Mouse (Mus musculus) gastrocnemius, adult 18-20 months (tissue): Measurements from ENCODE around the gene Psmg3. TPM values are rescaled to one million over a fixed set of nuclear protein-coding genes. Genes with fewer than 3 reads are reported as not detected.

Source experiments
- DNase-seq: peaks from one replicate; pipeline ENCODE4 v3.0.0; 2021; ENCODE audit warnings: low spot score
- total RNA-seq, 2 experiments: library from RNA; stranded (reverse); gene quantifications; 2 replicates each; pipeline ENCODE4 v1.2.3; 2021

Psmg3 gene
- total RNA-seq, 2 experiments from 2014 or later, result 7.8 to 10.6 TPM

GRCm38 (mm10) chr5:139794938-139795337 lies 31.7 kb downstream of the Psmg3 start:
- peak; percentile 69 for DNase-seq

DNA sequence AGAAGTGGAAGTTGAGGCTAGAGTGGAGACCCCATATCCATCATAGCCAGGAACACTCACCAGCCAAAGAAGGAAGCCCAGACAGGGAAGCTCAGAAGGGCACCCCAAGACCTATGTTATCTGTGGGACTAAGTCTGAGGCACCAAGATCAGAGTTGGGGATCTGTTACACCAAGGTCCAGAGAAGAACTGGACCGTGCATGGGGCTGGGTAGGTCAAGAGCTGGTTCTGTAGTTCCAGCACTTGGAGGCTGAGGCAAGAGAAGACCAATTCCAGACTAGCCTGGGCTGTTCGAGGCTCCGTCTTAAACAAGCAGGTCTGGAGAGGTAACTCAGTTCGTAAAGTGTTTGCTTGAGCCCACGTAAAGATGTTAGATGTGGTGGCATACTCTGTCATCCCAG lies 32.5 kb downstream of the Psmg3 start:
- DNase-seq, result no peak

DNA sequence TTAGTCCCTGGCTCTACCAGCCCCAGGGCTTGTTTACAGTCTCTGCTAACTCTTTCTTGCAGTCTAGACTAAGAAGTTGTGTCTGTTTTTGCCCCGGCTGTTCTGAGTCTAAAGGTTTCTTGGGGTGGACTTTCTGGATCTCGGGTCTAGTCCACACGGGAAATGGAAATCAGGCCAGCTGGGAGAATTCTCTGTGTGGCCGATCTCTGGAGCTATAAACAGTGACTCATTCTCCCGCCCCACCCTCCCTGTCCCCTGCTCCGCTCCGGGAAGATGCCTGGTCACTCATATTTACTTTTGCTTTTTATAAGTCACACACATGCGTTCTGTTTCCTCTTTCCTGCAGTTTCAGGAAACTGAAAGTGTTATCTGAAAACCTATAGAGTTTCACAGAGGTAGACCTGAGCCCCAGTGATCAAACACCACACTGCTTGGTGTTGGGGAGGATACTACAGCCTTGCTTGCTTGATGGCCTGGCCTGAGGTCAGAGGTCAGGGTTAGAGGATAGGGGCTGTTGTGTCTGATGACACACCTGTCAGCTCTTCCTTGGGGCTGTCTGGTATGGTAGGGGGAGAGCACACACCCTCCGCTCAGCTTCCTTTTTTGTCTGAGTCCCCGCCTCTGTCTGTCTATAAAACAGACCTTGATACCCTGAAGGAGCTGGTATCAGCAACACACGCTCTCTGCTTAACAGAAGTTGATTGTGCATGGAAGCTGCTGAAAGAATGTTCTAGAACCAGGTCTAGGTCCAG lies 33.2 kb downstream of the Psmg3 start:
- peak; percentile 69 for DNase-seq

GRCm38 (mm10) chr5:139792966-139793337 lies 33.7 kb downstream of the Psmg3 start:
- DNase-seq, result peak; percentile 24

- peak; percentile 14 for DNase-seq
These were observed 34.4 kb downstream of the Psmg3 start for GRCm38 (mm10) chr5:139792159-139792775.

DNA sequence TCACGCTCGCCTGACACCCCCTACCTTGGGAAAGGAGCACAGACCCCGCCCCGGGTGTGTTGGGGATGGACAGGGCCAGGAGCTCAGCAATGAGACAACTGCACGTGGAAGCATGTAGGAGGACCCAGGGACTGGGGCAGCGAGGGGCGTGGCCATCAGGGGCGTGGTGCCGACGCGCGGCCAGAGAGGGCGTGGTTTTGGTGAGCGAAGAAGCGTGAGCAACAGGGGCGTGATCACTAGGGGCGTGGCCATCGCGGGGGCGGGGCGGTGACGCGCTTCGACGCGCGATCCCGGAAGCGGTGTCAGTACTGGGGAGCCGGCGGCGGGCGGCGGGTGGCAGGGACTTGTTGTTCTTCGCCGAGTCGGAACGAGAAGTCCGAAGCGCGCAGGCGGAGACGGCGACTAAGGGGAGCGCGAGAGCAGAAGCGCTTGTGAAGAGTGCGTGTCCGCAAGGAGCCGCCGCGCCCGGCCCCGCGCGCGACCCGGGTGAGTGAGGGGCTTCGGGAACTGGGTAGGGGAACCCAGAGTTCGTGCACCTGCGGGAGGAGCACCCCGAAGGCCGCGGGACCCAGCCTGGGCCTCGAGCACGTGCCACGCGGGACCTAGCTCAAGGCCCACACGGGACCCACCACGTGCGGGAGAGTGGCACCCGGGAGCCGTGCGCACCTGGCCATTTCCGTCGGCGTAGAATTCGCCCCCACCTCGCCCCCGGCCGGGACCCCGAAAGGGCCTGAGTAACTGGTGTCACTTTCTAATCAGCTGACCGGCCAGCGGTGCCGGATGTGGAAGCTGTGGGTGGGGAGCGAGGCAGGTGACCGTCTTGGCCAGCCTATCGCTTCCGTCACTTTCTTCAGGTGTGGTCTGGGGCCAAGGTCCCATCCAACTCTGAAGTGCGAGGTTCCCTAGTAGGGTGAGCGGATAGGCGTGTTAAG lies 35.2 kb downstream of the Psmg3 start, which contains the start of gene Mafk:
TSS of gene Mafk (plus strand) at position 287 of the 932 bp plus-strand sequence.
- DNase-seq, result peak; percentile 99

- DNase-seq, result no peak
These were observed 37.2 kb downstream of the Psmg3 start for GRCm38 (mm10) chr5:139789466-139789865.

GRCm38 (mm10) chr5:139781406-139781805 lies 45.3 kb downstream of the Psmg3 start:
- DNase-seq, result peak; percentile 59

GRCm38 (mm10) chr5:139776966-139777365 lies 49.7 kb downstream of the Psmg3 start:
- DNase-seq, result no peak

- peak; percentile 95 for DNase-seq
These were observed 51.3 kb downstream of the Psmg3 start, which contains the start of gene Ints1 for GRCm38 (mm10) chr5:139775216-139775926. Gene Ints1 (minus strand): TSS chr5:139775674.

Other genes with a start within 250 kb of the Psmg3 start
- gene Micall2, start 90.5 kb downstream of the Psmg3 start, total RNA-seq, result under 1 TPM; 0.30 to 0.57 TPM
- gene Ints1, start 51.2 kb downstream of the Psmg3 start, total RNA-seq, result 10 to 100 TPM; 31.5 to 37.6 TPM
- 10 to 100 TPM; 19.5 to 33.9 TPM for gene Mafk, start 35.4 kb downstream of the Psmg3 start, total RNA-seq
- gene Tmem184a, start 7.0 kb downstream of the Psmg3 start, total RNA-seq, result under 1 TPM; 0.78 to 0.84 TPM
- gene Gm26938, start 478 bp downstream of the Psmg3 start, total RNA-seq, result not detected
- not detected for gene Elfn1, start 81.1 kb upstream of the Psmg3 start, total RNA-seq